Mouse (Mus musculus): ENCODE measurements at regions not wholly inside any gene's neighbourhood (a gene's known extent, or its start where the extent isn't known, plus 50 kb on each side); places are given as distances from the start of the nearest gene placed in this dataset.

GRCm38 (mm10) chr2:136652206-136653003, 60.8 kb upstream of the Snap25 start:
- no peaks in the 10 kb centered on the region for H3K4me1 ChIP-seq (ENCODE audit: control insufficient read depth, insufficient read depth, low read length)
- WGBS = 91% methylated on average over 5 of the region's 5 CpGs
- no peaks in the 10 kb centered on the region for H3K27me3 ChIP-seq (ENCODE audit: control insufficient read depth, insufficient read depth, low read length)
- H3K36me3 ChIP-seq (ENCODE audit: control insufficient read depth, insufficient read depth, low read length) = no peaks in the 10 kb centered on the region
- H3K9me3 ChIP-seq (ENCODE audit: control insufficient read depth, low read depth, low read length) = no peaks in the 10 kb centered on the region
- no peak overlapping the region for H3K9ac ChIP-seq (replicated peaks; ENCODE audit: low read depth, low read length)
- no peak overlapping the region for H3K27ac ChIP-seq (ENCODE audit: low read length)
- no peak for ATAC-seq (ENCODE audit: insufficient number of reproducible peaks, insufficient read depth, low FRiP score, low read depth)
- H3K4me2 ChIP-seq (replicated peaks; ENCODE audit: low read depth, low read length) = no peak overlapping the region
- H3K4me3 ChIP-seq (ENCODE audit: low read depth, low read length) = no peak overlapping the region
